Mouse (Mus musculus): ENCODE measurements around the gene Clec2g. TPM values are rescaled to one million over a fixed set of nuclear protein-coding genes. Genes with fewer than 3 reads are reported as not detected.
"Not testable (repeated sequence)": the region's sequence is repeated elsewhere in the genome, so short reads cannot be mapped to it uniquely, and the experiment has no call there.

Gene Clec2g
- total and polyA plus RNA-seq, 3 experiments = 0.04 TPM; not detected in 2

GRCm38 (mm10) chr6:129008552-129008951 is 74.4 kb downstream of the Clec2g start (continued):
- TF ChIP-seq KAT2A (conservative IDR thresholded peaks at IDR 0.05; ENCODE audit: low read depth, low read length) (peak; percentile 71), RCOR1 (IDR thresholded peaks at IDR 0.05; ENCODE audit: low read depth, low read length) (no peak), USF2 (IDR thresholded peaks at IDR 0.05; ENCODE audit: borderline replicate concordance in 1 of 2, insufficient read depth in 1 of 2, low read depth in 1 of 2, low read length in 2 of 2) (no peak), ELF1 (IDR thresholded peaks at IDR 0.05; ENCODE audit: low read depth, low read length) (peak; percentile 93), GABPA (IDR thresholded peaks at IDR 0.05; ENCODE audit: low read depth, low read length) (no peak), TCF12 (IDR thresholded peaks at IDR 0.05; ENCODE audit: low read depth, low read length) (peak; percentile 59; the same call in 1 of the 2 replicates), JUND (IDR thresholded peaks at IDR 0.05; ENCODE audit: low read depth, low read length) (no peak), POLR2A (IDR thresholded peaks at IDR 0.05; ENCODE audit: control insufficient read depth in 1 of 2, insufficient read depth in 1 of 2, low read depth in 1 of 2, low read length in 2 of 2, poor library complexity in 1 of 2) (peak; percentile 90 to 100), ETS1 (IDR thresholded peaks at IDR 0.05; ENCODE audit: low read depth, low read length) (peak; percentile 85; the same call in 1 of the 2 replicates)

DNA sequence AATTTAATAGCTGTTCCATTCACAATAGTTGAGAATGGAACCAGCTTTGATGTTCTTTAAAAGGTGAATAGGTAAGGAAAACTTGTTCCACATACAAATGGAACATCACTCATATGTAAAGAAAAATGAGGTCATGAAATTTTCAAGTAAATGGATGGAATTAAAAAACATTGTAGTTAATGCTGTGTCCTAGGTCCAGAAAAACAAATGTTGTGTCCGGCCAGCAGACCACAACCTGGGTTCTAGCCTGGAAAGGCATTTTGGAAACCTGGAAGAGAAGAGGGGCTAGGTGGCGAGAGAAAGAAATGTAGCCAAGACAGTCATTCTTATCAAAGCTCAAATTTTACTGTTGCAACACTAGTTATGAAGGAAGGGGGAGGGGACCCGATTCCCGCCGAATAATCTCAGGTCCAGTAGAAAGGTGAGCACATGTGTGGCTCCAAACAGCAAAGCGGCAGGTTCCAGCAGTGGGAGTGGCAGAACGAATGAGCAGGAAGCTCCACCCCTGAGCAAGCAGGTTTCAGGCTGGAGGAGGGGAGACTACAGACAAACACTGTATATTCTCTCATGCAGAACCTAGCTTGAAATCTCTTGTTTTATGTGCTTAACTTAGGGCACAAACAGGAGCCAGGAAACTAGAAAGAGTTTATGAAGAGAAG is 75.8 kb downstream of the Clec2g start:
- H3K79me2 ChIP-seq (ENCODE audit: control insufficient read depth, insufficient read depth, low read length, poor library complexity) = peaks cover 40% of the 10 kb centered on the region
- H3K36me3 ChIP-seq (ENCODE audit: control insufficient read depth in 1 of 2, insufficient read depth in 2 of 2, low read length in 2 of 2) = peaks cover 22 to 36% of the 10 kb centered on the region in 2 experiments
- H3K4me1 ChIP-seq (ENCODE audit: control insufficient read depth in 1 of 2, insufficient read depth in 2 of 2, low read length in 2 of 2) = peaks cover 0 to 14% of the 10 kb centered on the region in 2 experiments; a peak in 3 of 4 replicates
- TF ChIP-seq KAT2A (conservative IDR thresholded peaks at IDR 0.05; ENCODE audit: low read depth, low read length) (peak; percentile 27), HCFC1 (IDR thresholded peaks at IDR 0.05; ENCODE audit: low read depth, low read length) (peak; percentile 46; the same call in 1 of the 2 replicates), E2F4 (IDR thresholded peaks at IDR 0.05; ENCODE audit: borderline replicate concordance, low read depth, low read length) (peak; percentile 69; the same call in 1 of the 2 replicates), TBP (IDR thresholded peaks at IDR 0.05; ENCODE audit: low read depth, low read length) (peak; percentile 57; the same call in 1 of the 2 replicates), EP300 (IDR thresholded peaks at IDR 0.05; ENCODE audit: low read depth in 1 of 2, low read length in 2 of 2) (0 out of 4 replicates have a peak, but pooled peaks of 1 of the 2 experiments have one; percentile 9), ZMIZ1 (IDR thresholded peaks at IDR 0.05; ENCODE audit: low read depth, low read length) (peak; percentile 41), POLR2AphosphoS2 (IDR thresholded peaks at IDR 0.05; ENCODE audit: low read length) (peak; percentile 75), POLR2A (IDR thresholded peaks at IDR 0.05; ENCODE audit: control insufficient read depth in 1 of 2, insufficient read depth in 1 of 2, low read depth in 1 of 2, low read length in 2 of 2, poor library complexity in 1 of 2) (peak in 1 of 2 experiments; percentile 42; a peak in 2 of 4 replicates), MXI1 (IDR thresholded peaks at IDR 0.05; ENCODE audit: low read depth, low read length) (peak; percentile 22; the same call in 1 of the 2 replicates), CHD1 (IDR thresholded peaks at IDR 0.05; ENCODE audit: low read depth, low read length) (peak; percentile 92; the same call in 1 of the 2 replicates), SIN3A (IDR thresholded peaks at IDR 0.05; ENCODE audit: low read length) (peak; percentile 40; the same call in 1 of the 2 replicates), MYC (IDR thresholded peaks at IDR 0.05; ENCODE audit: low read depth, low read length) (0 out of 2 replicates have a peak, but pooled peaks have one; percentile 74)
- H3K9ac ChIP-seq (ENCODE audit: control insufficient read depth, low read depth, low read length, poor library complexity, severe bottlenecking) = peak overlapping the region; percentile 86
- DNase-seq (ENCODE audit: low read depth, low spot score) = peak; percentile 58
- peak overlapping the region; percentile 81 to 90 for H3K4me3 ChIP-seq (ENCODE audit: control insufficient read depth in 1 of 2, insufficient read depth in 1 of 2, low read depth in 2 of 2, low read length in 2 of 2)
- not testable (repeated sequence) for H3K9me3 ChIP-seq (replicated peaks; ENCODE audit: insufficient read depth, low read length); H3K27me3 ChIP-seq (ENCODE audit: control insufficient read depth in 1 of 2, insufficient read depth in 2 of 2, low read length in 2 of 2)
- peak overlapping the region; percentile 82 for H3K27ac ChIP-seq (ENCODE audit: control insufficient read depth, low read depth, low read length)

All from MEL (cell line).